Mouse (Mus musculus) heart, postnatal 4 days (tissue): ENCODE data around the gene Gucd1. TPM values are rescaled to one million over a fixed set of nuclear protein-coding genes. Genes with fewer than 3 reads are reported as not detected.
"Not testable (repeated sequence)": the region's sequence is repeated elsewhere in the genome, so short reads cannot be mapped to it uniquely, and the experiment has no call there.

Source experiments
- DNase-seq: peaks from one replicate; pipeline ENCODE4 v3.0.0; 2021
- total RNA-seq, 2 experiments: library from RNA; stranded (reverse); gene quantifications; 2 replicates each; pipeline ENCODE4 v1.2.3; 2021

Gene Gucd1
- total RNA-seq, 2 experiments from 2014 or later, result 36.4 to 42.8 TPM

GRCm38 (mm10) chr10:75500345-75500744 is 17.4 kb downstream of the Gucd1 start:
- DNase-seq, result no peak

- no peak for DNase-seq
These were observed 18.0 kb downstream of the Gucd1 start for GRCm38 (mm10) chr10:75499791-75500190.

- not testable (repeated sequence) for DNase-seq
These were observed 18.6 kb downstream of the Gucd1 start for GRCm38 (mm10) chr10:75499214-75499613.

- no peak for DNase-seq
These were observed 21.9 kb downstream of the Gucd1 start for GRCm38 (mm10) chr10:75495921-75496320.

- DNase-seq, result no peak
These were observed 22.5 kb downstream of the Gucd1 start for GRCm38 (mm10) chr10:75495304-75495703.

GRCm38 (mm10) chr10:75491936-75492262 is 25.9 kb downstream of the Gucd1 start:
- no peak for DNase-seq

- no peak for DNase-seq
These were observed 26.4 kb downstream of the Gucd1 start for GRCm38 (mm10) chr10:75491234-75491935.

GRCm38 (mm10) chr10:75490731-75491130 is 27.0 kb downstream of the Gucd1 start:
- no peak for DNase-seq

- no peak for DNase-seq
These were observed 28.2 kb downstream of the Gucd1 start for GRCm38 (mm10) chr10:75489522-75489921.

GRCm38 (mm10) chr10:75487131-75487530 is 30.6 kb downstream of the Gucd1 start:
- no peak for DNase-seq

- peak; percentile 90 for DNase-seq
These were observed 31.4 kb downstream of the Gucd1 start for GRCm38 (mm10) chr10:75486086-75486979.

GRCm38 (mm10) chr10:75484767-75485166 is 33.0 kb downstream of the Gucd1 start:
- no peak for DNase-seq

- DNase-seq, result no peak
These were observed 33.7 kb downstream of the Gucd1 start for GRCm38 (mm10) chr10:75484066-75484465.

- DNase-seq, result no peak
These were observed 34.8 kb downstream of the Gucd1 start for GRCm38 (mm10) chr10:75482919-75483483.

- no peak for DNase-seq
These were observed 35.5 kb downstream of the Gucd1 start for GRCm38 (mm10) chr10:75482271-75482670.

GRCm38 (mm10) chr10:75481703-75482102 is 36.1 kb downstream of the Gucd1 start:
- no peak for DNase-seq

- DNase-seq, result no peak
These were observed 37.8 kb downstream of the Gucd1 start for GRCm38 (mm10) chr10:75479955-75480354.

- peak; percentile 38 for DNase-seq
These were observed 40.7 kb downstream of the Gucd1 start for GRCm38 (mm10) chr10:75477034-75477433.

- not testable (repeated sequence) for DNase-seq
These were observed 42.5 kb downstream of the Gucd1 start for GRCm38 (mm10) chr10:75475139-75475850.

GRCm38 (mm10) chr10:75474571-75474970 is 43.2 kb downstream of the Gucd1 start:
- DNase-seq, result no peak

GRCm38 (mm10) chr10:75473411-75473810 is 44.4 kb downstream of the Gucd1 start:
- no peak for DNase-seq

- no peak for DNase-seq
These were observed 51.8 kb downstream of the Gucd1 start for GRCm38 (mm10) chr10:75465781-75466550.
